Mouse (Mus musculus) kidney, postnatal 0 days (tissue): ENCODE results near the gene Klk13. TPM values are rescaled to one million over a fixed set of nuclear protein-coding genes. Genes with fewer than 3 reads are reported as not detected.
A peak's percentile ranks its signal among the peaks of the same experiment; 100 is the strongest.
"Not testable (repeated sequence)": the region's sequence is repeated elsewhere in the genome, so short reads cannot be mapped to it uniquely, and the experiment has no call there.

Source experiments
- ATAC-seq: fragments of 200-750 bp; cut with Nextera tagmentation; replicated peaks from 2 replicates; pipeline ENCODE4 v1.8.0; 2017; ENCODE audit warnings: low read depth, moderate number of reproducible peaks, moderate TSS enrichment, moderate library complexity; ENCODE audit not compliant: low FRiP score
- DNase-seq: peaks from one replicate; pipeline ENCODE4 v3.0.0-alpha.2; 2016; ENCODE audit warnings: low spot score
- H3K27ac ChIP-seq: fragments of 300-500 bp; sonication (generic); 2 replicates; pipeline ENCODE4 v1.5.1; 2014; ENCODE audit warnings: mild to moderate bottlenecking
- H3K27me3 ChIP-seq: fragments of 300-500 bp; sonication (generic); 2 replicates; pipeline ENCODE4 v1.6.1; 2014; ENCODE audit warnings: low read length, mixed read lengths; ENCODE audit not compliant: insufficient read depth
- H3K36me3 ChIP-seq: fragments of 300-500 bp; sonication (generic); 2 replicates; pipeline ENCODE4 v1.6.1; 2014; ENCODE audit warnings: low read length, mixed read lengths; ENCODE audit not compliant: insufficient read depth
- H3K4me1 ChIP-seq: fragments of 300-500 bp; sonication (generic); replicated peaks from 2 replicates; pipeline ENCODE4 v1.6.1; 2014; ENCODE audit warnings: antibody characterized with exemption, low read length, mixed read lengths; ENCODE audit not compliant: insufficient read depth
- H3K4me2 ChIP-seq: fragments of 300-500 bp; sonication (generic); 2 replicates; pipeline ENCODE4 v1.6.1; 2014; ENCODE audit warnings: mild to moderate bottlenecking, low read length, moderate library complexity, mixed read lengths
- H3K4me3 ChIP-seq: fragments of 300-500 bp; sonication (generic); replicated peaks from 2 replicates; pipeline ENCODE4 v1.5.1; 2014; ENCODE audit warnings: low read depth, low read length
- H3K9ac ChIP-seq: fragments of 300-500 bp; sonication (generic); 2 replicates; pipeline ENCODE4 v1.6.1; 2014; ENCODE audit warnings: low read depth, low read length
- H3K9me3 ChIP-seq: fragments of 300-500 bp; sonication (generic); replicated peaks from 2 replicates; pipeline ENCODE4 v1.6.1; 2016; ENCODE audit warnings: low read length, inconsistent platforms, mixed read lengths
- CTCF ChIP-seq: IDR thresholded peaks from 2 replicates; pipeline ENCODE4 v1.5.1; 2016; ENCODE audit warnings: antibody characterized with exemption, low read depth, mild to moderate bottlenecking, moderate library complexity
- WGBS: fragments of 180-500 bp; shearing (Covaris S2); extraction: QIAGEN DNeasy Blood & Tissue Kit; methylation state at CpG from one replicate; pipeline ENCODE4 v1.1.7; 2014; 5-methylcytosine and 5-hydroxymethylcytosine counted together
- polyA plus RNA-seq: library from polyadenylated mRNA; unstranded; fragments of >200 nt; fragmentation: Nextera tagmentation; extraction: Ambion mirVana; gene quantifications from 2 replicates; pipeline ENCODE4 v1.2.1, GENCODE M21; 2015

Gene Klk13
- polyA plus RNA-seq, result 0.14 and 0.17 TPM in 2 replicates

DNA sequence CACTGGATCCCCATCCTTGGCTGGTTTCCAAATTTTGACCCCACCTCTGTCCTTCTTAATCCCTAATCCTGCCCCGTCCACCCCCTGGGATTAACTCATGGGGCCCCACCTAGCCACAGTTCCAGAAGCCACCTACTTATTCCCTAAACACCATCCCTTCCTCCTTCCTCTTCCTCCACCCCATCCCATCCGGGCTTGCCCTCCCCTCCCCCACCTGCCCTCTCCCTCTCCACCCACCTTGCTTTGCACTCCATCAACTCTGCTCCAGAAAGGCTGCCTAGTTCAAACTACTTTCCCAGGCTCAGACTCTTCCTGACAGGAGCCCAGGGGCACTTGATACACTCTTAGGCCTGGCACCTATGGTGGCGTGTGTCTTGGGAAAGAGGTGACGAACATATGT lies at the start of gene Klk13:
Gene Klk13 (plus strand): TSS at position 301 of the 400 bp plus-strand sequence.
- H3K4me2 ChIP-seq, result peak within 1 kb of the TSS; percentile 25
- TF ChIP-seq CTCF, result no peak
- DNase-seq, result no peak
- no peak within 1 kb of the TSS for H3K9ac ChIP-seq
- no peak for ATAC-seq
- H3K36me3 ChIP-seq, result no peaks in the 10 kb centered on the region
- H3K4me1 ChIP-seq, result 0 out of 2 replicates have a peak, but pooled peaks cover 3% of the 10 kb centered on the region
- 60% methylated on average over 4 of the region's 4 CpGs for WGBS
- H3K9me3 ChIP-seq, result no peaks in the 10 kb centered on the region
- H3K27me3 ChIP-seq, result no peaks in the 10 kb centered on the region
- no peak within 1 kb of the TSS for H3K4me3 ChIP-seq
- no peak within 1 kb of the TSS for H3K27ac ChIP-seq

DNA sequence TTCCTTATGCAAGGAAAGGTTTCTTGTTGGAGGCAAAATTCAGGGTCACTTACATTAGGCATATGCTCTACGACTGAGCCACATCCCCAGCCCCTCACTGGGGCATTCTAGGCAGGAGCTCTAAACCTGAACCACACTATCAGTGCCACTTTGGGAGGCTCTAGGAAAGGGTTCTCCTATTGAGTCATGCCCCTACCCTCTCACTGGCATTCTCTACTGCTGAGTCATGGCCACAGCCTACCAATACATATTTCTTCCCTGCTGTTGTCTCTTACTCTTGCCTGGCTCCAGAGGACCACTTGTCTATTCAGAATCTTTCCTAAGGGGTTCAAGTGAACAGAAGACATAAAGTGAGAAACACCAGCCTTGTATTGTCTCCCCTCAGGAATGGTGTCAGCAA lies 49.6 kb upstream of the Klk13 start:
- 85% methylated on average over 1 of the region's 1 CpGs for WGBS
- DNase-seq, result no peak

DNA sequence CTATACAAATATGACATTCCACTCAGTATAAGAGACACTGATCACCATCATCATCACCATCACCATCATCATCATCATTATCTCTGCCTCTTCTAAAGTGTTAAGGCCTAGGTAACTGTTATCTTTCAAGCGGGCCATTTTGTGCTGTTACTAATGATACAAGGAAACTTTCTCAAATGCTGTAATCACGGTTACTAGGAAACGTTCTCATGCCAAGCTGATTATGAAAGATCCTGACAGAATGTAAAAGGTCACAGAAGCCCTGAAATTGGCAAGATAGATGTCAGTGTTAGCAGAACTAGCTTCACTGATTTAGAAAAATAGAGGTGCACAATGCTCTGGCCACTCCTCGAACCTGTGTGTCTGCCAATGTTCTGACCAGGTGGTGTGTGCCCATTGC lies 45.1 kb upstream of the Klk13 start:
- H3K9ac ChIP-seq, DNase-seq, H3K9me3 ChIP-seq, H3K4me2 ChIP-seq, ATAC-seq, H3K27ac ChIP-seq, H3K36me3 ChIP-seq, H3K4me1 ChIP-seq, H3K27me3 ChIP-seq, H3K4me3 ChIP-seq: not testable (repeated sequence)
- 91% methylated on average over 4 of the region's 4 CpGs for WGBS

More for the DNA sequence above, 49.6 kb upstream of the Klk13 start:
- no peak overlapping the region for H3K4me2 ChIP-seq
- no peak overlapping the region for H3K4me3 ChIP-seq
- no peak for ATAC-seq
- no peaks in the 10 kb centered on the region for H3K36me3 ChIP-seq
- H3K27ac ChIP-seq, result no peak overlapping the region
- H3K9ac ChIP-seq, result no peak overlapping the region
- TF ChIP-seq CTCF, result no peak
- H3K4me1 ChIP-seq, result no peaks in the 10 kb centered on the region
- no peaks in the 10 kb centered on the region for H3K9me3 ChIP-seq
- H3K27me3 ChIP-seq, result no peaks in the 10 kb centered on the region

DNA sequence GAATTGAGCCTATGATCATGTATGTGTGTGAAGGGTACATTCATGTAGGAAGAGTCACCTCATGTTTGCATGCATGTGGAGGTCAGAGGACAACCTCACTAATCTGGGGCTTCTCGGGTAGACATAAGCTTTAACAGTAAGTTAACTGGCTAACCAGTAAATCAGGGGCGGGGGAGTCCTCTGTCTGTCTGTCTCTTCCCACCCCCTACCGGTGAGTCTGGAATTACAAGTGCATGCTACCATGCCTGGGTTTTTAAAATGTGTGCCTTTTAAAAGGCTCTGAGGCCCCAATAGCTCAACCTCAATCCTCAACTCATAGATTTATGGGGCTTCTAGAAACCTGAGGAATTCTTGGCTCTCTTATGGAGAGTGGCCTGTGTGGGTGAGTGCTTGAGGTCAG lies 43.8 kb upstream of the Klk13 start:
- H3K27ac ChIP-seq, result no peak overlapping the region

DNA sequence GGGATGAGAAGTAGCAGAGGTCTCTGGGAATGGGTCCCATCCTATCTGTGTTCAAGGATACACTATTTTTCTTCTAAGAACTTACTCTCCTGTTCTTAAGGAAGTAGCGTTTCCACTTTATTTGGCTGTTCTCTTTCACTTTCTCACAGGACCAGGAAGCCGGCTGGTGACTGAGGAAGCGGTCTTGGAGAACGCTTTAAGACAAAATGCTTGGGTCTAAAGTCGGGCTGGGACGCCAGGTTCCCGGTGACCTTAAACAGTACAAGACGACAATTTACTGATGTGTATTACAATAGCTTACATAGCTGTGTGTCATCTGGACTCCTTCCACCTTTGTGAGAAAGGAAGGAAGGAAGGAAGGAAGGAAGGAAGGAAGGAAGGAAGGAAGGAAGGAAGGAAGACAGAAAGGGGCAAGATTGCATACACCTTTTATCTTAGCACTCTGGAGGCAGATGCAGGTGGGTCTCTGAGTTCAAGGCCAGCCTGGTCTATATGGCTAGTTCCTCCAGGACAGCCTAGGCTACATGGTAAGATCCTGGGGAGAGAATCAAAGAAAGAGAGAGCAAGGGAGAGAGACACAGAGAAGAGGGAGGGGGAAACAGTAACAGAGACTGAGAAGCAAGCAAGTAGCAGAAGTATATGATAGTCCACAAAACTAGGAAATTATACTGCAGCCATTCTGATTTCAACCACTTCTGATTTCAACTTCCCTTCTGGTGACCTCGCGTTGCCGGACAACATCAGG lies 41.1 kb upstream of the Klk13 start:
- 61% methylated on average over 11 of the region's 11 CpGs for WGBS
- H3K27ac ChIP-seq, result no peak overlapping the region
- peak overlapping the region; percentile 44 for H3K4me2 ChIP-seq
- no peak overlapping the region for H3K9ac ChIP-seq
- H3K36me3 ChIP-seq, result peaks cover 10% of the 10 kb centered on the region
- H3K27me3 ChIP-seq, result no peaks in the 10 kb centered on the region
- peak overlapping the region; percentile 59 for H3K4me3 ChIP-seq
- TF ChIP-seq CTCF, result no peak
- DNase-seq (no peak), ATAC-seq (no peak)
- 0 out of 2 replicates have a peak, but pooled peaks cover 6% of the 10 kb centered on the region for H3K4me1 ChIP-seq
- H3K9me3 ChIP-seq, result no peaks in the 10 kb centered on the region

More for the DNA sequence above, 43.8 kb upstream of the Klk13 start:
- Histone ChIP-seq H3K4me3 (no peak overlapping the region), H3K4me2 (no peak overlapping the region), H3K4me1 (0 out of 2 replicates have a peak, but pooled peaks cover 6% of the 10 kb centered on the region), H3K9ac (no peak overlapping the region), H3K36me3 (no peaks in the 10 kb centered on the region), H3K9me3 (no peaks in the 10 kb centered on the region), H3K27me3 (no peaks in the 10 kb centered on the region)
- TF ChIP-seq CTCF, result peak; percentile 57
- 16% methylated on average over 3 of the region's 3 CpGs for WGBS
- ATAC-seq, result no peak
- DNase-seq, result peak; percentile 44

DNA sequence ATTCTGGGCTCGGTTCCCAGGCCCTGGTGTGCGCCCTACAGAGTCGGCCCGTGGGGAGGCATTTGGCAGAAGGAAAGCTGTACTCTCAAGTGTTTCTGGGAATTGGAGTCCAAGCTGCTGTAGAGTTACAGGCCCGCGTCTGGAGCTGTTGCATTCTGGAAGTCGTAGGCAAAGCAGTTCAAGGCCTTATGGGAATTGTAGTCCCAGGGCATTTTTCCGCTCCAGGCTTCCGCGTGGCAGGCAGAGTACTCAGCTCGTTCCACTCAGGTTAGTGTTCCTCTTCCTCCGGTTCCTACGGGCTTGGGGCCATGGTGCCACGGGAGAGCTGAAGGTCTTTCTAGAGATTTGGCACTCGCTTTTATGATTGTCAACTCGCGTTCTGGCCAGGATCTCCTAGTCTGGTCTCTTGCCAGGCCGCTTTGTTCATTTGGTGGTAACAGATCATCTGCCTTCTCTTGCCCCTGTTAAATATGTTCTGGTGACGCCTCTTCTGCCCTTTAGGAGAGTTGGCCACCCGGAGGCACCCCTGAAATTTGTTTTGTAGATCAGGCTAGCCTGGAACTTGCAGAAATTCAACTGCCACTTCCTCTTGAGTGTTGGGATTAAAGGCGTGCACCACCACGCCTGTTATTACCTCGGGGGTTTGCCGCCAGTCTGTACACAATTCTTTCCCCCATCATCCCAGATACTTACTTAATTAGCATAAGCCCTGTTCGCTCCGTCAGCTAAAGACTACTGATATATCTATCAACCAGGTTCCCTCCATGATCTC lies 40.4 kb upstream of the Klk13 start, which contains the start of gene Ctu1:
Gene Ctu1 (plus strand): TSS at position 208 of the 772 bp plus-strand sequence.
- no peaks in the 10 kb centered on the region for H3K27me3 ChIP-seq
- peak; percentile 99 for DNase-seq
- H3K36me3 ChIP-seq, result peaks cover 17% of the 10 kb centered on the region
- H3K4me2 ChIP-seq, result peak within 1 kb of the TSS; percentile 59
- 0 out of 2 replicates have a peak, but pooled peaks cover 6% of the 10 kb centered on the region for H3K4me1 ChIP-seq
- peak within 1 kb of the TSS; percentile 60 for H3K9ac ChIP-seq
- H3K9me3 ChIP-seq, result no peaks in the 10 kb centered on the region
- ATAC-seq, result peak; percentile 94
- H3K27ac ChIP-seq, result peak within 1 kb of the TSS; percentile 60; the same call in 1 of the 2 replicates
- TF ChIP-seq CTCF, result no peak
- WGBS, result under 1% methylated on average over 26 of the region's 26 CpGs
- peak within 1 kb of the TSS; percentile 59 for H3K4me3 ChIP-seq
